Mouse (Mus musculus) hindbrain, embryonic 11.5 days (tissue): ENCODE measurements around the gene Gm364. TPM values are rescaled to one million over a fixed set of nuclear protein-coding genes. Genes with fewer than 3 reads are reported as not detected.
A peak's percentile ranks its signal among the peaks of the same experiment; 100 is the strongest.

Experiments
- ATAC-seq: fragments of 200-750 bp; cut with Nextera tagmentation; 2 replicates; pipeline ENCODE4 v1.8.0; 2017; ENCODE audit warnings: mild to moderate bottlenecking, moderate TSS enrichment, moderate library complexity; ENCODE audit not compliant: low FRiP score
- DNase-seq: peaks from one replicate; pipeline ENCODE4 v3.0.0-alpha.2; 2015; ENCODE audit warnings: low spot score
- H3K27ac ChIP-seq: fragments of 300-500 bp; sonication (generic); 2 replicates; pipeline ENCODE4 v1.5.1; 2014; ENCODE audit warnings: mild to moderate bottlenecking, low read depth, low read length
- H3K27me3 ChIP-seq: fragments of 300-500 bp; sonication (generic); 2 replicates; pipeline ENCODE4 v1.6.1; 2014; ENCODE audit warnings: mild to moderate bottlenecking, low read length, moderate library complexity, mixed read lengths; ENCODE audit not compliant: control insufficient read depth, insufficient read depth
- H3K36me3 ChIP-seq: fragments of 300-500 bp; sonication (generic); 2 replicates; pipeline ENCODE4 v1.6.1; 2014; ENCODE audit warnings: mild to moderate bottlenecking, low read length, moderate library complexity, mixed read lengths; ENCODE audit not compliant: control insufficient read depth, insufficient read depth
- H3K4me1 ChIP-seq: fragments of 300-500 bp; sonication (generic); replicated peaks from 2 replicates; pipeline ENCODE4 v1.6.1; 2014; ENCODE audit warnings: low read length, mixed read lengths; ENCODE audit not compliant: control insufficient read depth, insufficient read depth
- H3K4me2 ChIP-seq: fragments of 300-500 bp; sonication (generic); replicated peaks from 2 replicates; pipeline ENCODE4 v1.6.1; 2014; ENCODE audit warnings: mild to moderate bottlenecking, low read depth, low read length
- H3K4me3 ChIP-seq: fragments of 300-500 bp; sonication (generic); 2 replicates; pipeline ENCODE4 v1.5.1; 2014; ENCODE audit warnings: low read depth, low read length
- H3K9ac ChIP-seq: fragments of 300-500 bp; sonication (generic); 2 replicates; pipeline ENCODE4 v1.6.1; 2014; ENCODE audit warnings: low read depth, low read length
- H3K9me3 ChIP-seq: fragments of 300-500 bp; sonication (generic); 2 replicates; pipeline ENCODE4 v1.6.1; 2016; ENCODE audit warnings: low read length; ENCODE audit not compliant: control insufficient read depth
- WGBS: fragments of 180-500 bp; shearing (Covaris S2); extraction: QIAGEN DNeasy Blood & Tissue Kit; methylation state at CpG from one replicate; pipeline ENCODE4 v1.1.7; 2014; 5-methylcytosine and 5-hydroxymethylcytosine counted together
- polyA plus RNA-seq: library from polyadenylated mRNA; unstranded; fragments of >200 nt; fragmentation: Nextera tagmentation; extraction: Ambion mirVana; gene quantifications from 2 replicates; pipeline ENCODE4 v1.2.1, GENCODE M21; 2014

The Gm364 gene
- polyA plus RNA-seq, 1 experiment from 2014 or later = not detected

DNA sequence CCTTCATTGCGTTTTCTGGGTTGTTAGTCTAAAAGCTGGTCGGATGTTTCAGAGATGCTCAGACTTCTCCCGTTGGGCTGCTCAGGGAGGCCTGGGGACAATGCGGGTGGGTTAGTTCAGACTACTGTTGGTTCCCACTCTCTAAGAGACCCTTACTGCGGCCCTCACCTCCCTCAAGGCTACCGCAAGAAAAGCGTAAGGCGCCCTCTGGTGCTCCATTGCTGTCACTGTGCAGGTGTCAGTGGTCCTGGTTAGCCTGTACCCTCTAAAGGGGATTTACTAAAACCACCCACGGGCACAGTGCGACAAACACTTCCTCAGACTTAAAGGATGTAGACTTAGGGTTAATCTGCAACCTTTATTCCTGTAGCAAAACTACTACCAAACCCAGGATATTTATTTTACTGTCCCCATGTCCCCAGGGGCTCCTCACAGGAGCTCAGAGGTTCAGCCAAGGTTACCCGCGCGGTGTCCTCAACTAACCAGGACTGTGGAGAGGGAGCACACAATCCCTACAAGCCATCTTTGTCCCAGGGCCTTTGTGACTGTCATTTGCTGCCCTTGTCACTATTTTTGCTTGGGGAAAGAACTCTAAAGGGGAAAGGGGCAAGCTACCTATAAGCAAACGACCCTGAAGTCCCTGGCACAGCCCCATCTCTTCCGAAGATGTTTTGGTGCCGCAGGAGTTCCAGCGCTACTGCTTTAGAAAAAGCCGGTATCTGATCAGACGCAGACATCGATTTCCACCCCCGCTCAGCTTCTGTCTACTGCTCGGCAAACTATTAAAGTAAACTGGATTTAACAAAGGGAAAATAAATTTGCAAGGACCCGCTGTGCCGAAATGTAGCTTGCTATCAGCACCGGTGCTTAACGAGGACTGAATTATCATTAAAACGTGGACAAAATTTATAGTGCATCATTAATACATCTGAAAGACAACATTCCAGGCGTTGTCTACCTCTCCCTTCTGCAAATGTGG, 112.5 kb downstream of the Gm364 start:
- no peaks in the 10 kb centered on the region for H3K27me3 ChIP-seq
- peak overlapping the region; percentile 25 for H3K4me2 ChIP-seq
- no peaks in the 10 kb centered on the region for H3K4me1 ChIP-seq
- H3K4me3 ChIP-seq = no peak overlapping the region
- H3K9ac ChIP-seq = no peak overlapping the region
- ATAC-seq = no peak
- H3K27ac ChIP-seq = no peak overlapping the region
- WGBS = 39% methylated on average over 28 of the region's 28 CpGs
- H3K36me3 ChIP-seq = no peaks in the 10 kb centered on the region
- DNase-seq = peak; percentile 36
- no peaks in the 10 kb centered on the region for H3K9me3 ChIP-seq

Other genes starting within 250 kb of the Gm364 start
- not detected in 2 replicates for gene Cd40lg, start 197.0 kb upstream of the Gm364 start, polyA plus RNA-seq
- 13.3 and 14.5 TPM in 2 replicates for gene Arhgef6, start 70.4 kb upstream of the Gm364 start, polyA plus RNA-seq
- gene Rbmx, start 16.1 kb upstream of the Gm364 start, polyA plus RNA-seq = 279 and 294 TPM in 2 replicates
- 0.12 and 0.15 TPM in 2 replicates for gene Gpr101, start 94.6 kb downstream of the Gm364 start, polyA plus RNA-seq